Mouse (Mus musculus) erythroblast, embryonic 14.5 days (primary cell): ENCODE data around the gene Hlcs. TPM values are rescaled to one million over a fixed set of nuclear protein-coding genes. Genes with fewer than 3 reads are reported as not detected.

ENCODE experiments used
- H3K27me3 ChIP-seq: 2 replicates; pipeline ENCODE4 v1.6.1; 2012; ENCODE audit warnings: inconsistent platforms; ENCODE audit not compliant: control insufficient read depth
- H3K36me3 ChIP-seq: 2 replicates; pipeline ENCODE4 v1.6.1; 2012; ENCODE audit warnings: mild to moderate bottlenecking, inconsistent platforms; ENCODE audit not compliant: control insufficient read depth
- H3K4me1 ChIP-seq: 2 replicates; pipeline ENCODE4 v1.6.1; 2012; ENCODE audit warnings: inconsistent platforms; ENCODE audit not compliant: control insufficient read depth
- H3K4me3 ChIP-seq: replicated peaks from 2 replicates; pipeline ENCODE3; 2012; ENCODE audit warnings: moderate library complexity, mild to moderate bottlenecking, inconsistent platforms
- H3K9me3 ChIP-seq: 2 replicates; pipeline ENCODE4 v1.6.1; 2012; ENCODE audit warnings: low read length, inconsistent platforms, mixed read lengths; ENCODE audit not compliant: control insufficient read depth
- GATA1 ChIP-seq: IDR thresholded peaks from 2 replicates; pipeline ENCODE4 v1.6.1; 2012; ENCODE audit warnings: low read length, inconsistent platforms, mixed read lengths
- TAL1 ChIP-seq: IDR thresholded peaks from 3 replicates; pipeline ENCODE4 v1.6.1; 2012; ENCODE audit warnings: low read length, inconsistent platforms, mixed read lengths
- polyA plus RNA-seq: library from polyadenylated mRNA; stranded (reverse); fragments of >175 nt; gene quantifications from 2 replicates; pipeline ENCODE4 v1.2.3, GENCODE M21; 2012

The Hlcs gene
- polyA plus RNA-seq, 1 experiment: 0.06 TPM

DNA sequence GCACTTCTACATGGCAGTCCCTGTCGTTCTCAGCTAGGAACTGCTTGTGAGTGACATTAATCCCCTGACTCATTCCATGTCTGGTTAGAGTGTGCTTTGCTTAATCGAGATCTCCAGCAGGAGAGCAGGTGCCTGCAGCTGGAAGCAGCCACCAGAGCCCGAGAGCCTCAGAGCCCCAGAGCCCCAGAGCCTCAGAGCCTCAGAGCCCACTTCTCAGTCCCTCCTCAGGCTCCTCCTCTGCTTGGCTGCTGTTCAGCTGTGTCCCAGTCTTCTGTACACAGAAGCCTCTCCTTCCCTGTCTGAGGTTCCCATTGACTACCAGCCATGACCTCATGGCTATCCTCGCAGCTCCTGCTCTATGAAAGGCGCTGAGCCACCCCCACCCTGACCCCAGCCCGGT is 196.0 kb downstream of the Hlcs start:
- Histone ChIP-seq H3K36me3 (no peaks in the 10 kb centered on the region), H3K4me3 (no peak overlapping the region), H3K4me1 (no peaks in the 10 kb centered on the region), H3K27me3 (peaks cover 14% of the 10 kb centered on the region), H3K9me3 (no peaks in the 10 kb centered on the region)
- TF ChIP-seq GATA1 (no peak), TAL1 (no peak)

- TF ChIP-seq TAL1 (no peak), GATA1 (no peak)
- Histone ChIP-seq H3K4me1 (no peaks in the 10 kb centered on the region), H3K36me3 (no peaks in the 10 kb centered on the region), H3K27me3 (peaks cover 7% of the 10 kb centered on the region), H3K9me3 (no peaks in the 10 kb centered on the region), H3K4me3 (no peak overlapping the region)
These were observed 198.7 kb downstream of the Hlcs start for GRCm38 (mm10) chr16:94114693-94115092.

GRCm38 (mm10) chr16:94113160-94113559 is 200.2 kb downstream of the Hlcs start:
- Histone ChIP-seq H3K9me3 (no peaks in the 10 kb centered on the region), H3K4me3 (no peak overlapping the region), H3K4me1 (no peaks in the 10 kb centered on the region), H3K27me3 (peaks cover 7% of the 10 kb centered on the region), H3K36me3 (no peaks in the 10 kb centered on the region)
- no peak for TF ChIP-seq GATA1
- no peak for TF ChIP-seq TAL1

GRCm38 (mm10) chr16:94097724-94098455 is 215.5 kb downstream of the Hlcs start:
- Histone ChIP-seq H3K4me3 (no peak overlapping the region), H3K36me3 (no peaks in the 10 kb centered on the region), H3K27me3 (peaks cover 80% of the 10 kb centered on the region), H3K9me3 (no peaks in the 10 kb centered on the region), H3K4me1 (no peaks in the 10 kb centered on the region)
- TF ChIP-seq GATA1: no peak

GRCm38 (mm10) chr16:94096479-94096878 is 216.9 kb downstream of the Hlcs start:
- Histone ChIP-seq H3K4me3 (no peak overlapping the region), H3K36me3 (no peaks in the 10 kb centered on the region), H3K9me3 (no peaks in the 10 kb centered on the region), H3K4me1 (no peaks in the 10 kb centered on the region), H3K27me3 (peaks cover 94% of the 10 kb centered on the region)
- TF ChIP-seq TAL1: no peak
- TF ChIP-seq GATA1: no peak

- Histone ChIP-seq H3K36me3 (no peaks in the 10 kb centered on the region), H3K4me1 (no peaks in the 10 kb centered on the region), H3K9me3 (no peaks in the 10 kb centered on the region), H3K27me3 (peaks cover 100% of the 10 kb centered on the region), H3K4me3 (no peak overlapping the region)
- TF ChIP-seq GATA1 (no peak), TAL1 (no peak)
These were observed 218.1 kb downstream of the Hlcs start for GRCm38 (mm10) chr16:94095109-94095822.

- no peak overlapping the region for H3K4me3 ChIP-seq
- H3K9me3 ChIP-seq: no peaks in the 10 kb centered on the region
- H3K4me1 ChIP-seq: no peaks in the 10 kb centered on the region
- peaks cover 100% of the 10 kb centered on the region for H3K27me3 ChIP-seq
- H3K36me3 ChIP-seq: no peaks in the 10 kb centered on the region
- TF ChIP-seq TAL1: no peak
- TF ChIP-seq GATA1: no peak
These were observed 218.9 kb downstream of the Hlcs start for GRCm38 (mm10) chr16:94094251-94095108.

- no peaks in the 10 kb centered on the region for H3K36me3 ChIP-seq
- TF ChIP-seq GATA1 (no peak), TAL1 (no peak)
- H3K27me3 ChIP-seq: peaks cover 100% of the 10 kb centered on the region
- no peaks in the 10 kb centered on the region for H3K9me3 ChIP-seq
- H3K4me3 ChIP-seq: no peak overlapping the region
- H3K4me1 ChIP-seq: no peaks in the 10 kb centered on the region
These were observed 220.1 kb downstream of the Hlcs start for GRCm38 (mm10) chr16:94093151-94093863.
